Mouse (Mus musculus) retina, postnatal 1 day (tissue): ENCODE measurements at regions not wholly inside any gene's neighbourhood (a gene's known extent, or its start where the extent isn't known, plus 50 kb on each side); places are given as distances from the start of the nearest gene placed in this dataset.

Experiments used
- DNase-seq: peaks from one replicate; pipeline ENCODE4 v3.0.0-alpha.2; 2012

DNA sequence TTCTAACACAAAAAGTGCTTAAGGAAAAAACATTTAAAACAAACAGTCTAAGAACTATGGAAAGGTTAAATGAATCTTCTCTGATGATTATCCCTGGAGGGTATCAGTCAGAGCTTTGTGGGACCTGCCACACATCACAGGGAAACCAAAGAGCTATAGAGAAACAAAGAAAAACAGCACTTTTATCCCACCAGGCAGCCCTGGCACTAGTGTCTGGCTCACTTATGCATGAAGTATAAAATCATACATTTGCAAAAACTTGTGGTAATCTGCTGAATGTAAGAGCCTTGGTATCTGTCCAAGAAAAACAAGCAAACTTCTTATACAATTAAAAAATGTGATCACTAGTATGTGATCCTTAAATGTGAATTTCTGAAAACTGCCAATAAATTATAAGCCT lies 972.4 kb upstream of the Ctnnd2 start:
- DNase-seq: no peak

DNA sequence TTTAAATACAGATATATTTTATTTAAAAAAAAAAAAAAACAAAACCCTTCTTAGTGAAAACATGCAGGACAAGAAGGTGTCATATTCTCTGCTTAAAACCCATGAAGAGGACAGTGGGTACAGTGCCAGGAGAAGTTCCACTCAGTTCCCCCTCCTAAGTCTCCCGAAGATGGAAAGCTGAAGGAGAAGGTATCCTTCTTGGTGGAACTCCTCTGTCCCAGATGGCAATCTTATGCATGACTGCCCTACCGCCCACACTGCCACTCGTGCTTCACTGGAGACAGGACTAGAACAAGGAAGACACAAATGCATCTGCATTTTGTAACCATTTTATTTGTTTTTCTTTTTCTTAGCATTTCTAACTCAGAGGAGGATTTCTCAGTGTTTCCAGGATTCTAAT lies 948.7 kb upstream of the Ctnnd2 start:
- DNase-seq: peak; percentile 9

DNA sequence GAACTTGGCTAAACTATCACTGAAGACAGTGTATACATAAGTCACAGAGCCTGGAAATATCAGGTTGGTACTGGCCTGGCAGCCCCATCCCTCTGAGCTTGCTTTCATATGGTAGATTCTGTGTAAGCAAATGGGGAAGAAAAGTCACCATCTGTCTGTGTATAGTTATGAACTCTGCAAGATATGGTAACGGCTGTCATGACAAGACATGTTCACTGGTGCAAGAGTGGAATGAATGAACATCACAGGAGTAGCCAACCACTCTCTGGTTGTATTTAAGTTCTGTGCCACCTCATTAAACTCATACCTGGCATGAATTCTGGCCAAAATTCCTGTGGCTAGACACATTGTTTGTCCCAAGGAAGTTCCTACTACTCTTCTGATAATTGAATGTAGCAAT lies 945.5 kb upstream of the Ctnnd2 start:
- DNase-seq: no peak

DNA sequence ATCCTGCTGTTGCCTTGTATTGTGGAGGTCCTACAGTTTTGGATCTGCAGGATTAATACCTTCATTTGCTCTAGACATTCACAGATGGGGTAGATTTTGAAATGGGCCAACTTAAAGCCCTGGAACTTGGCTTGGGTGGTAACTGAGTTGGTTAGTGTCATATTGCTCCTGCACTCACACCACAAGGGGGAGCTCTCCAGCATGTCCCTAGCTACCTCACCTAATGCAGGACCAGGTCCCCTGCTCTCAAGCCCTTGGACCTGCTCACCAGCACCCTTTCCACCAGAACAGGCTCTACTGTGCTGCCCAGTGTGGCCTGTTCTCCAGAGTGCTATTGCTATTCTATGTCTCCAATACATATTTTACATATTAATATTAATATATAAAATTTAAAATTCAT lies 937.8 kb upstream of the Ctnnd2 start:
- no peak for DNase-seq

DNA sequence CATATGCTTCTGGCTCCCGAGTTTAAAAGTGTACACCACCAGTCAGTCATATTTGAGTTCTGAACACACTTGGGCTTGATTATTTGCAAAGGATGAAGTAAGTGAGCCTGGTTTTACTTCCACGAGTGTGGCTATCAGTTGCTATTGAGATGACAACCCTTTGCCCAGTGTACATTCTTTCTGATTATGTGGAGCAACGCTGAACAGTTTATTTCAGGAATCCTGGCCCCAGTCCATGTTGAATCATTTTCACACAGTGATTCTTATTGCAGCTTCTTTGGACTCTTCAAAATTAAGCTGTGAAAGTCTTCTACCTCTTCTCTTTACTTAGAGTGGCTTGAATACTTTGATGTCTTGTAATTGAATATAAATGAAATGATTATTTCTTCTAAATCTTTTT lies 917.2 kb upstream of the Ctnnd2 start:
- no peak for DNase-seq

DNA sequence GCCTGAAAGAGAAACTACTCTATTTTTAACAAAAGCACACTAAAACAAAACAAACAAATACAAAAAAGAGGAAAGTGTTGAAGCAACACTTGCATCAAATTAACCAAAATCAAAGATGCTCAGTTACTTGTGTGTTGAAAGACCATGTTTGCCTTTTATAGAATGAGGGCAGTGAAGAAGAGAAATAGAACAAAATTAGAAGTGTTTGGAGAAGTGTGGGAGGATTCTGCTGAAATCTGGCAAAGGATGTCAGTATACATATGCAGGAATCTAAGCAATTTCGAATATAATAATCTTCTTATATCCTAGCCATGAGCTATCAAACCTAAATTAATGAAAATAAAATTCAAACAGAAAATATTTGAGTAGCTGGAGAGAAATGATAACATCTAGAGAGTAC lies 905.6 kb upstream of the Ctnnd2 start:
- no peak for DNase-seq

DNA sequence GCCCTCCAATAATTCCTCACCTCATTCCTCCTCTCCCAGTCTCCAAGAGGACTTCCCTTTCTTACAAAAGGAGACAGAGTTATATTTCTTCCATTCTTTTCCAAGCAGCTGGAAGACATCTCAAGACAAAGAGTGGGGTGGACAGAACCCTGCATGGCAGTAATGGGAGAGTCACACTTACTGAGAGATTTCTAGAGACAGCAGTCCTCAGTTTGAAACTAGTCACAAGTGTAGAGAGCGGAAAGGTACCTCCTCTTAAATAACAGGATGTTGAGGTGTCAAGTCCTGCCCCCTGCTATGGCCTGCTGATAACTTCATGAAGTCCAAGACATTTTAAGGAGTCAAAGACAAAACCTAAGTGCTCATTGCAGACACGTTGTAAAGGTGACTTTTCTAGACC lies 875.9 kb upstream of the Ctnnd2 start:
- no peak for DNase-seq
